Mouse (Mus musculus): ENCODE data around the gene Ptprs.

Gene Ptprs

DNA sequence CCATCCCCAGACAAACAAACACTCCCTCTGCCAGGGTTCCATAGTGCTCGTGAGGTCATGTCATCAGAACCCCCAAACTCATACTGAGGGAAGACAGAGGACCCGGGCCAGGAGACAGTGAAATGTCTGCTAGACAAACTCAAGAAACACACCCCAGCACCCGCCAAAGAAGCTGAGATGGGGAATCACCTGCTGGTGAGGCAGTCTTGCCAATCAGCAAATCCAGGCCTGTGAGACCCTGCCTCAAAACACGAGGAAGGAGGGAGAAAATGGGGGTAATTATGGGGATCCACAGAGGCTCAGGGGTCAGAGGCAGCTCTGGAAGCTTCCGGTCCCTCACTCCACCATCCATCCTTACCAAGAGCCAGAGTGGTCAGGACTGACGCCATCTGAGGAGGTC lies 9.5 kb downstream of the Ptprs start:
- DNase-seq: no peak

DNA sequence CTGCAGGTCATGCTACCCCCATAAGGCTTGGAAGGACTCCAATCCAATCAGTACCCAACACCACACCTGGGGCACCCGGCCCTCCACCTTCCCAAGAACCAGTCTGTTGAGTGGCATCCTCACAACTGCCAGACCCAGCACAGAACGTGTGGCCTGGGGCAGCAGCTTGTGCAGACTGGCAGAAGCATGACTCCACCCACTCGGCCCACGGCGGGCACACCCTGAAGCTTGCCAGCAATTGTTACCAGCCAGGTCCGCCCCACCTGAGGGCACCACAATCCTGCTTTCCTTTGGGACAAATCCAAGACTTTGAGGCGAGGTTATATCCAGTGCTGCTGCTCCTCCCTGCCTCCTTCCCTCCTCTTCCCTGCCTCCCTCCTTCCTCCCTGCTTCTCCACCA lies 11.5 kb downstream of the Ptprs start:
- no peak for DNase-seq

DNA sequence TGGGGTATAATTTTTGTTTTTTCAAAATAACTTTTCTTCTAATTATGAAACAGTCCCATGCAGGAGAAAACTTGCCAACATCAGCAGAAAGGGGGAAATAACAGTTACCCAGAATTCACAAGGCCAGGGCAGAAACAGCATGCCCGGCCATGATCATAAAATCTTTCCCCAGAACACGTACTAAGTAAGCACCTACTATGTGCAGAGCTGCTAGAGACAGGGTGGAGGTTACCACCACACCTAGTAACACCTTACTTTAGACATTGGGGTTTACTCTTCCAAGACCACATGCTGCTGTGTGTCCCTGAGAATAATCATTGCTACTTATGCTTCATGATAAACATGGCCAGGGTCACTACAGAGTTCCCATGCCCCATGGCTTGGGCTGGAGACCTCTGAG lies 11.9 kb downstream of the Ptprs start:
- no peak for DNase-seq

DNA sequence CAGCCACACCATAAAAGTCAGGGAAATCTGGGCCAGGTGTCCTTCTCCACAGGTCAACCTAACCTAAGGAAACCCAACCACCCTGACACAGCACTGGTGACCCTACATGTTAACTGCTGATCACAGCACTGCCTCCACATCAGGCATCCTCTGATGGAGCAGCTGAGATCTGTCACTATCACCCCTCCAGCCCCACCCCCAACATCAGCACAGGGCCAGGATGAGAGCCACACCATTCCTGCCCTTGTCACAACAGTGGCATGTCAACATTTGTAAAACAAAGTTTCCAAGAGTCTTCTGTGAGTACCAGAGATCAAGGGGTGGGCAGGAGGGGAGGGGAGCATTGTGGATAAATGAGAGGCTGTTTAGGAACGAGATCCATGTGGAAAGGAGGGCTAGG lies 12.8 kb downstream of the Ptprs start:
- no peak for DNase-seq

DNA sequence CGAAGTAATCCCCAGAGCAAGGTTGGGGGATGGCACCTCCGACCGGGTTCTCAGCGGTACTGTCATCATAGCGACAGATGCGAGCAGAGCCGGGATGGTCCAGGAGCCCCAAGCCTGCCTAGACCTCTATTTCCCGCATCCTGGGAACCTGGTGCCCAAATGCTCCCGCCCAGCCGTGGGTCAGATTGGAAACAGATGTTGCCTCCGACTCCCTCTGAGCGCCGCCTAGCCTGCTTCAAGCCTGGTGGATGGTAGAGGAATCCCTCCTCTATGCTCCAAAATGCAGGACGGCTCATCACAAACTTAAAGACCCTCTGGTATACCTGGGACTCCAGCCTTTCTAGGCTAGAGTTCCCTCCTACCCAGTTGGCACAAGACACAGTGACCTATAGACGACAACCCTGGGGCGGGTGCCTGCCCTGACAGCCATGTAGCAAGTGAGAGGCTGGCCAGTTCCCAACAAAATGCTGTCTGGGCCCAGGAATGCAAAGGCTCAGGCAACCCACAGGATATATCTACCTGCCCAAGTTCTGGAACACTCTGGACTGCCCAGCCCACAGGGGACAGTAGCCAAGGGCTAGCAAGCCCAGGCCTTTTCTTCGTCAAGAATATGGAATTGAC lies 13.3 kb downstream of the Ptprs start:
- DNase-seq: no peak

DNA sequence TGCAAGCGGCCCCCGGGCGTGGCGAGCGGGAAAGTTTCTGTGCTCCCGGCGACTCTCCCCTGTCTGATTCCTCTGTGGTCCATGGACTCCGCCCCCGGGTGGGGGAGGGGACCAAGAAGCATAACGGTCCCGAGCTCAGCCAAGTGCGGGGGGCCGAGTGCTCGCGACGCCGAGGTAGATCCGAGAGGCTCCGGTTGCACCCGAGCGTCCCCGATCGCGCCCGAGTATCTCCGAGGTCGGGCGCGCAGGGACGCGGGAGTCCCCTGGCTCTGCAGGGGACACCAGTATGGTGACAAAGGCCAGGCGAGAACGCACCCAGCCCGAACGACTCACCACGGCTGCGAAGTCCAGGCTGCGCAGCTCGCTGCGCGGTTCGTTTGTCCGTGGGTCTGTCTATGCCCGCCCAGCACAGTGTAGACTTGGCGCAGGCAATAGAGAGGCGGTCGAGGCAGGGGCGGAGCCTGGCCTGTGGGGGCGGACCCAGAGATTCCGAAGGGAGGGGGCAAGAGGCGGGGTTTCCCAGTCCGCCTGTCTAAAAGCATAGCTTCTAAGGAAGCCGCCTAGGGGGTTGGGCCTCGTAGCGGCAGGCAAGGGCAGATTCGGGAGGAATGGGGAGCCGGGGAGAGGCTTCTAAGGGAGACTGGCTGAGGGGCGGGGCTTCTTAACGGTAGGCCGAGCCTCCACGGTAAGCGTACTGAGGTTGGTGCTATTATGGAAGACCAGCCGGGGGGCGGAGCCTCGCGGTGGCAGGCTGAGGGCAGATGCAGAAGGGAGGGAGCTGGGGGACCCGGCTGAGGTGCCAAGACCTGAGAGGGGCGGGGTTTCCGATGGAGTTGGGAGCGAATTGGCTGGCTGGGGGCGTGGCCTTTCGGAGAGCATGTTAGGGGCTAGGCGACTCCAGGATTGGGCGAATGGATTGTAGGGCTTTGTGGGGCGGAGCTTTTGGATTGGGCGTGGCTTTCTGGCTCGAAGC lies 14.2 kb downstream of the Ptprs start:
- peak; percentile 98 for DNase-seq

DNA sequence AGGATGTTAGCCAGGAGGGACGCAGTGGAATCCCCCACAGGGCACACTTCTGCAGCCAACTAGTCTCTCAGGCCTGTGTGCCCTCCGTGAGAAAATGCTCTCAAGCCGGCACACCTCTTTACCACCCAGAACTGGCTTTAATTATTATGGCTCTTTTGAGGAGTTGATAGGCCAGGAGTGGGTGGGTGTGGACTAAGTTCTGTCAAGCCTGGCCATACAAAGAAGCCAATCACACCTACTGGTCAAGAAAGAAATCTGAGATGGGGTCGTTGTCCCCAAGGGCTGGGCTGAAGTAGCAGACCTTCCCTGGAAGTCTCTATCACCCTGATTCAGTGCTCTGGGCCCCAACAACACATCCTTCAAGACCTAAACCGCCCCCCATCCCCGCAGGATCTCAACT lies 15.4 kb downstream of the Ptprs start:
- no peak for DNase-seq

DNA sequence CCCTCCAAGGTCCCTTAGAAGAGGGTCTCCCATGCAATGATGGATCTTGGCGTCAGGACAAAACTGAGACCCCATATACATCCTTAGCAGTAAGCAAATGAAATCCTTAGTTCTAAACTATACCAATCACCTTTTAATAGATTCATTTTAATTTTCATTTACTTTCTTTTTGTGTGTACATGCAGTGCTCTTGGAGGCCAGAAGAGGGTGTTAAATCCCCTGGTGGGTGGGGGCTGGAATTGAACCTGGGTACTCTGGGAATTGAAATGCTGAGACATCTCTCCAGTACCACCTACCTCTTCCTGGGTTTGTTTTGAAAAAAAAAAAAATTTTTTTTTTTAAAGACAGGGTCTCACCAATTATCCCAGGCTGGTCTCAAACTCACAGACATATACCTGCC lies 18.8 kb downstream of the Ptprs start:
- no peak for DNase-seq

DNA sequence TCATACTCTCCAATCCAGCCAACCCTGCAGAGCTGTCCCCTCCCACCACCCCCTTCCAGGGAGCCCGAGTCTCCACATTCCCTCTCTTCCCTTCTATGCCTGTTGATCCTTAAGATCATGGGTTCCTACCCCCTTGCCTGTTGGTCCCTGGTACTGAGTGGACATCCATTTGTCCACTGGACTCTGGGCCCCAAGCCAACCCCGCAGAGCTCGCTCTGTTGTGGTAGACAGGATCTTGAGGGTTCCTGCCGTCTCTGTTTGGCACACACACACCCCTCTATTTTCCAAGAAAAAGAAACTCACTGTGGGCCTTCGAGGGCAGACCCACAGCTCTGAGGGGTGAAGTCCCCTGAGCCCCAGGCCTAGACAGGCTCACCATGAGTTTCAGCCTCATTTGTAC lies 19.9 kb downstream of the Ptprs start:
- DNase-seq: no peak

DNA sequence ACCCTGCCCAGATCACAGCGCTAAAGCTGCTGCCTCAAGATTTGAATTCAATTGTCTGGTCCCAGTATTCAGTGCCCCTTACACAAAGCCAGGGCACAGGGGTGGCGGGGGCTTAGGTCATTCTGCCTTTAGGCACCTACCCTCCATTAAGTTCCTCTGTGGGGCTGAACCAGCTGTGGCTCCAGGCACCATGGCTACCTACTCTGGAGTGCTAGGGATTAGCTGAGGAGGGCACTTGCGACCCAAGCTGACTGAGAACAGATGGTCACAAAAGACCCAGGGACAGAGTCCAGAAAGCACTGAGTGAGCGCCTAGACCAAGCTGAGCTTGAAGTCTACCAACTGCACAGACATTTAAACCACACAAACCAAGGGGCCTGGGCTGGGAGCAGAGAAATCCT lies 22.6 kb downstream of the Ptprs start:
- no peak for DNase-seq

DNA sequence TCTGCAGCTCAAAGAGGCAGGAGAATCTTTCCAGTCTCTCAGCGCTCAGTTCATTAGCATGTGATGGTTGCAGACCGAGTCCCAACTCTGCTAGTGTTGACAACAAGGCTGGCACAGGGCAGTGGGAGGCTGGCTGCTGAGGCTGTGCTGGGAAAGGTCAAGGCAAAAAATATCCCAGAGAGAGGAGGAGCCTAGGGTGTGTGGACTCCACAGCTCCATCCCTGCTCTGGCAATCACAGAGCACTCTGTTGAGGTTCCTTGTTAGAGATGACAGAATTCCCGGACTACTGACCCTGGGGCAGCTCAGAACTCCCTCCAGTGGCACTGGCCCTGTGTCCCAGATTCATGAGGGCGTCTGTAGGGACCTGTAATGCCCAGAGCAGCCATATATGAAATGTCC lies 23.0 kb downstream of the Ptprs start:
- no peak for DNase-seq

DNA sequence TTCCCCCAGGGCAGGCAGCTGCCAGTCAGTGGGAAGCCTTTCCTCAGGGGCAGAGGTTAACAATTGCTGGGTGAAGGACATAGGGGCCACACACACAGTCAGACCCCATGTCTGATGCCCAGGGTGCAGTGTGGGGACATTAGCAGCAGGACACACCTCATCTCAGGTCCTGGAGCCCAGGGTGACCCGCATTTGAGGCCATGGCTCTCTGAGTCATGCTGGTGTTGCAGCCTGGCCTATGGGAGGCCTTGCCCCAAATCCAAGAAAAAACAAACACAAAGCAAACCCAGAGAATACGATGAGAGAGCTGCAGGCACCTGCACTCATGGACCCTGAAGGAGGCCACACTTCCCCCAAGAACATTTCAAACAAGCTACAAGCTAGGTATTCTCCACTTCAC lies 28.6 kb downstream of the Ptprs start:
- DNase-seq: no peak

DNA sequence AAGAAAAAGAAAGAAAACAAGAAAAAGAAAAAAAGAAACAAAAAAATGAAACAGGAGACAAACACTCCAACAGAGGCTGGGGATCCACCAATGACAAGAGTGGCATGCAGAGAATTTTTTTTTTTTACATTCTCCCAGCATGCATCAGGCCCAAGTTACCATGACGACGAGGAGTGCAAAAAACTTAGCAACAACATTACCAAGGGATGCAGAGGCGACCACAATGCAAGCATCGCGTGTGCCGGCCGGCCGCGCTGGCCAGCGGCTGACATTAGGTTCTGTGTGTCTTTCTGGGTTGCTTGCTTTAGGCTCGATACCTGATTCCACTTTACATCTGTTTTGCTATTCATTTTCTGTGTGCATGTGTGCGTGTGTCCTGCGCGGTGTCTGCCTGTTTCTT lies 30.9 kb downstream of the Ptprs start:
- DNase-seq: peak; percentile 70

DNA sequence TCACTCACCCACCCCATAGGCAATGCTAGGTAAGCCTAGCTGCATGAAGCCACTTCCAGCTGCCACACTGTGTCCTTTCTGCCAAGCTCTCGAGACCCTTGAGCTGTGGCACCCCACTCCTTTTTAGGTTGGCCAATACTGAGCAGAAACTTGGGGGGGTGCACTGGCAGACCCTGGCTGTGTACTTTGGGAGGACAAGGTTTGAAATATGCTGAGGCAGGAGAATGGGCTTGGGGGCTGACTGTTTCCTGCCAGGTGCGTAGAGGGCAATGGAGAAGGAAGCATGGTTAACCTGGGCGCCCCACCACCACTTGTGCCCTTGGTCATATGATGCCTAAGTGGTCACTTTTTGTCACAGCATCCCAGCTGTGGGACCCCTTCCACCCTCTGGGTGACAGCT lies 31.5 kb downstream of the Ptprs start:
- DNase-seq: no peak

DNA sequence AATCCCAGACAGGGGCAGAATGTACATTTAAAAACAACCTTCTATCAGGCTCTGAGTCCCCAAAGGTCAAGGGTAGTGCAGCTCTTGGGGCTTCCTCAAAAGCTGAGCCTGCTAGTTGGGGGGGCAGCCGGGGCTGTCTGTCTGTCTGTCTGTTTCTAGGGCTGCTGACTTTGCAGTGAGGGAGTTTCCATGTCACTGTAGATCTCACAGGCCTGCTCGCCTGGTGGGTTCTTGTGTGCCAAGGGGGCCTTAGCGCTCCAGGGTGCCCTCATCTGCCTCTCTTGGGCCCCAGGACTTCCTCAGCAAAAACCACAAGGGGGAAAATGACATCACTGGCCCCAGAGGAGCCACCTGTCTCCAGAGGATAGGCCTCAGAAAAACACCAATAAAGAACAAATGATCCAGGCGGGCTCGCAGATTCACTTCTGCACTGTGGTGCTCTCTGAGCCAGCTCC lies 32.9 kb downstream of the Ptprs start:
- no peak for DNase-seq

DNA sequence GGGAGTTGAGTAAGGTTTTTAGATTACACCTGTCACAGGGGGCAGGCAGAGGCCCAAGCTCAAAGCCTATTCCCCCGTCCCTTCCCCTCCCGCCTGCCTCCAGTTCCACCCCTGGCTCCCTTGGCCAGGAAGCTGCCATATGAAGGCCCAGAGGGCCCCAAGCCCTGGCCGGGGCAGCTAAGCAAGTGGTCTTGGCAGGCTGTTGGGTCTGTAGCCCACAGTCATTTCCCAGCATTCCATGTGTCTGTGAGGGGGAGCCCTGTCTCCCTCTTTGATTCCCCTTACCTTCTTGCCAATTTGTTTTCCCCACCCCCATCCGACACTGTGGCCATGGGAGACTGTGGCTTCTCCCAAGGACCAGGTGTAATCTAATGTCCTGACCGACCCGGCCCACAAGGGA lies 34.0 kb downstream of the Ptprs start:
- DNase-seq: no peak

DNA sequence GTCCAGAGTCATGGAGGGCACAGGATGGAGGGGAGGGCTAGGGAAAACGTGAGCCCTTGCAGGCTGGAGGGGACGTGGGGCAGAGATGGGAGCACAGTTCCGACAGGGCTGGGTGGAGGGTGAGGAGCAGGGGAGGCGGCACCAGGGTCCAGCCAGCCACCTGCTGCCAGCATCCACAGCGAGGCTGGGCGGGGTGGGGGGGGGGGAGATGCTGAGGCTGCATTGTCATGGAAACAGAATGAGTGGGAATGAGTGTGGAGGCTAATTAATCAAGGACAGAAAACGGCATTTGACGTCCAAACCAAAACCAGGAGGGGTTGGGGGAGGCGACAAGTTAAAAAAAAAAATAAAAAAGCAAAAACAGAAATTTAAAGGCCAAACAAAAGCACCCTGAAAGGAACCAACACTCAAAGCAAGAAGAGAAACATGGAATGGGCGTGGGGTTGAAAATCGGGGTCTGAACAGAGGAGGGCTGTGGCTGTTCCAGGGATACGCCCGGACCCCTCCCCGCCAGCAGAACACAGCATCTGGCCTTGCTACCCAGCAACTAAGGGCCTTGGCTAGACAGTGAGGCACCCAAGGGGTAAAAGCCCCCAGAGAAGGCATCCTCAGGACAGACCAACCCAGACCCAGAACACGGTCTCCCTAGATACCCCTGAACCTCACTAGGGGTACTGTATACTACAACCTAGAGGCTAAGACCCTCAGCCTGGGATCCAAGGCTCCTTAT lies 36.4 kb downstream of the Ptprs start:
- DNase-seq: no peak

DNA sequence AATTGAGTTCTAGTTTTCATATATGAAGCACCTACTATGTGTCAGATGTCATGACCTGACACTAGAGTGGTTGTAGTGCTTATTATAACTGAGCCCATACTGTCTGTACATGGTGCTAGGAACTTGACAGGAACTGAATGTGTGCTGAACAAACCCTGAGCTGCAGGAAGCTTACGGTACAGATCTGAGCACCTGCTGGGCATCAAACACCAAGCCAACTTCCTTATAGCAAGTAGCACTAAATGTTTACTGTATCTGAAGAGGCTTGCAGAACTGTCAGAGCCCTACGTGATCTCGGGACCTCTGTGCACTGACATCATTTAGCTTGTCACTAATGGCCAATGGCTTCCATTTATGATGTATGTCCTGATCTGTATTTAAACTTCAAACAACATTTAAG lies 44.7 kb downstream of the Ptprs start:
- DNase-seq: no peak

DNA sequence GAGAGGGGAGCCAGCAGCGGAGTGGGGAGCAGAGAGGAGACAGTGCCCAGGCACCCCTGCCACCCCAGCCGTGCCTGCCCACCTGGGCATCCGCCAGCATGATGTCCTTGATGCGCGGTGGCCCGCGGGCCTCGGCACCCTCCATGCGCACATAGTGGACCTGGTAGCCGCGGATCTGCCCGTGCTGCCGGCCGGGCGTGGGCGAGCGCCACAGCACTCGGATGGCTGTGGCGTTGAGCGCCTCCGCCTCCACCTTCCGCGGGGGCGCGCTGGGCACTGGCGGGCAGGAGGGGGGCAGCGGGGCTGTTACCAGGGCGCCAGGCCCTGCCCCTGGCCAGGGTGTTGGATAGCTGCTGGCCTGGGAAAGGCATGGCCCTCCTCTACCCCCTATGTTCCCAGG lies 48.4 kb downstream of the Ptprs start:
- no peak for DNase-seq

DNA sequence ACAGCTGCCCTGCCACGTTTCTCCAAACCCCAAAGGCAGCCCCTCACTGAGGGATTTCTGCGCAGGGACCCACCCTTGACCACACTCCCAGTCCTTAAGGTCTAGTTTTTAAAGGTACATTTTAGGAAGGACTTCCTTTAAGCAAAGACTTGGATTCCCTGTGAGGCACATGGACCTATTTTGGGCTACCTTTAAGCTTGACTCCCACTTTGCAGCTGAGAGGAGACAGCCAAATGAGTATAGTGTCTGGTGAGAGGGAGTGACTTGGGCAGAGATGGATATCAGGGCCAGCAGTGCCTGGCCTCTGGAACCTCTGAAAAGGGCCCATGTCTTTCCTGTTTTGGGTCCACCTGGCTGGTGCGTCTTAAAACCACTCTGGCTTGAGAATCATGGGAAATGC lies 50.3 kb downstream of the Ptprs start:
- DNase-seq: no peak

DNA sequence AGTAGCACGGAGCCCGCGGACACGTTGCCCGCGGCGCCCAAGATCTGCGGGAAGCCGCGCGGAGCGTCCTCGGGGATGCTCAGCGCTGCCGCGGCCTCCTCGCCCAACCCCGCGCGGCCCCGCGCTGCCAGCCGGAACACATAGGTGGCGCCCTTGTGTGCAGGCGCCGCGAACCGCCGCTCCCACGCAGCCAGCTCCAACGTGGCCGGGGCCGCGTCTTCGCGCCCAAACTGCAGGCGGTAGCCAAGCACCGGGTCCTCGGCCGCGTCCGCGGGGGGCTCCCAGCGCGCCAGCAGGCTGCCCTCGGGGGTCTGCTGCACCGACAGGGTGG lies 50.7 kb downstream of the Ptprs start:
- DNase-seq: no peak

DNA sequence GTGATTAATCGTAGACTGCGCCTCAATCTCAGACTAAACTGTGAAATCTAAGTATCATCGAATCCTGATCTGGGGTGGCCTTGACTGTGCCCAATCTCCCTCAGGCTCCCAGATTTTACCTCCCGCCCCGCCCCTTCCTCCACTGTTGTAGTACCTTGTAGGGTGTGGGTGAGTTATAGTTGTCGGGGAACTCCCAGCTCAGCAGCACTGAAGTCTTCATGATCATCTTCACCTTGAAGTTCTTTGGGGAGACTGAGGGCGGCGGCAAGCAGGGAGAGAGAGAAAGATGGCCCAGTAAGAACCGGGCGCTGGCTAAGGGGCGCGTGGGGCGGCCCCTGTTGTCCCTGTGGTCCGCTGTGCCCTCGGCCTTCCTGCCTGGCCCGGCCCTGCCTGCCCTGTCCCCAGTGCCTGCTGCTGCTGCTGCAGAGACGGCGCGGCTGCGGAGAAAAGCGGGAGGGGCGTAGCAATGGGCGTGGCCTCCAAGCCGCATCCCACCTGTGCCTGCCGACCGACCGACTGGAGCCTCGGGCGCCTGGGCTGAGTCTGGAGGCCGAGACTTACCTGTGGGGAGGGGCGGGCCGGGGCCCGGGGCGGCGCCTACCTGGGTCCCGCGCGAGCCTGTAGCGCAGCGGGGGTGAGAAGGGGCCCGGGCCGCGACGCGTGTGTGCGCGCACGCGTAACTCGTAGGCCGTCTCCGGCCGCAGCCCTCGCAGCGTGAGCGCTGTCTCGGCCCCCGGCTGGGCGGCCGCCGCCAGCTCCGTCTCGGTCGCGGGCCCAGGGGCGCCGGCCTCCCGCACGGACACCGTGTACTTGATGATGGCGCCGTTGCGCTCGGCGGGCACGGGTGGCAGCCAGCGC lies 51.3 kb downstream of the Ptprs start:
- no peak for DNase-seq

DNA sequence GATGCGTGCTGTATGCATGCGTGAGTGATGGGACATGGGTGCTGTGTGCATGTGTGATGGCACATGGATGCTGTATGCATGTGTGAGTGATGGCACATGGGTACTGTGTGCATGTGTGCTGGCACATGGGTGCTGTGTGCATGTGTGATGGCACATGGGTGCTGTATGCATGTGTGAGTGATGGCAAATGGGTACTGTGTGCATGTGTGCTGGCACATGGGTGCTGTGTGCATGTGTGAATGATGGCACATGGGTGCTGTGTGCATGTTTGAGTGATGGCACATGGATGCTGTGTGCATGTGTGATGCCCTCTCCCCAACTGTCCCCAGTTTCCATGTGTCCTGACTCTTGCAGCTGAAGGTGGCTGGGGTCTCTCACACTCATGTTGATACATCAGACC lies 56.3 kb downstream of the Ptprs start:
- DNase-seq: no peak
